Mouse (Mus musculus): Measurements from ENCODE around the gene Frmd4b. TPM values are rescaled to one million over a fixed set of nuclear protein-coding genes. Genes with fewer than 3 reads are reported as not detected.
A peak's percentile ranks its signal among the peaks of the same experiment; 100 is the strongest.

Frmd4b gene
- total and polyA plus RNA-seq, 2 experiments: 11.9 to 38.0 TPM

GRCm38 (mm10) chr6:97579704-97580103, 37.6 kb downstream of the Frmd4b start:
- TF ChIP-seq CTCF (IDR thresholded peaks at IDR 0.05; ENCODE audit: low read depth, low read length) (no peak), POLR2A (IDR thresholded peaks at IDR 0.05; ENCODE audit: extremely low read depth, insufficient read depth, low read length) (no peak)
- H3K4me1 ChIP-seq (ENCODE audit: control insufficient read depth, insufficient read depth, low read length): no peaks in the 10 kb centered on the region
- 54% methylated on average over 4 of the region's 4 CpGs for WGBS
- H3K4me3 ChIP-seq (ENCODE audit: insufficient read depth, low read depth, low read length): no peak overlapping the region
- no peaks in the 10 kb centered on the region for H3K36me3 ChIP-seq (ENCODE audit: control insufficient read depth, insufficient read depth, low read length)
- DNase-seq (ENCODE audit: extremely low read depth, low read depth, low spot score): peak; percentile 18
- H3K27me3 ChIP-seq (ENCODE audit: control insufficient read depth, insufficient read depth, low read length): no peaks in the 10 kb centered on the region
- no peak overlapping the region for H3K27ac ChIP-seq (replicated peaks; ENCODE audit: insufficient read depth, low read depth, low read length)
- no peak overlapping the region for H3K9ac ChIP-seq (ENCODE audit: low read depth, low read length)
- no peaks in the 10 kb centered on the region for H3K79me2 ChIP-seq (ENCODE audit: control insufficient read depth, insufficient read depth, low read length)

DNA sequence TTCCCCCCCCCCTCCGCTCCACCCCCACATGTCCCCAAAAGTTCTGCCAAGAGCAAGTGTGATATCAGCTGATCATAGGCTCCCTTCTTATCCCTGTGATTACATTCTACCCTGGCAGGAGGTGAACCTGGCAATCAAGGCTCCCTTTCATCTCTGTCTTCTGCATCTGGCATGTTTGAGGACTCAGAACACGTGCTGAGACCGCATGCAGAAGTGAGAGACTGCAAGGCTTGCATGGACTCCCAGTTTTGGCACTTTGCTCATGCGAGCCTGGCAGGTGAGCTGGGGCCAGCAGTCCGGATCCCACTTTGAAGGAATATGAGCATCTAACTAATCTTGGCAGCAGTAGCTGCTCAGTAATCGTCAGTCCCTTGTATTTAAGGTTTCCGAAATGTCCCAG, 39.1 kb downstream of the Frmd4b start:
- 96% methylated on average over 7 of the region's 7 CpGs for WGBS
- H3K9ac ChIP-seq (ENCODE audit: low read depth, low read length): no peak overlapping the region
- TF ChIP-seq POLR2A (IDR thresholded peaks at IDR 0.05; ENCODE audit: extremely low read depth, insufficient read depth, low read length) (no peak), CTCF (IDR thresholded peaks at IDR 0.05; ENCODE audit: low read depth, low read length) (no peak)

DNA sequence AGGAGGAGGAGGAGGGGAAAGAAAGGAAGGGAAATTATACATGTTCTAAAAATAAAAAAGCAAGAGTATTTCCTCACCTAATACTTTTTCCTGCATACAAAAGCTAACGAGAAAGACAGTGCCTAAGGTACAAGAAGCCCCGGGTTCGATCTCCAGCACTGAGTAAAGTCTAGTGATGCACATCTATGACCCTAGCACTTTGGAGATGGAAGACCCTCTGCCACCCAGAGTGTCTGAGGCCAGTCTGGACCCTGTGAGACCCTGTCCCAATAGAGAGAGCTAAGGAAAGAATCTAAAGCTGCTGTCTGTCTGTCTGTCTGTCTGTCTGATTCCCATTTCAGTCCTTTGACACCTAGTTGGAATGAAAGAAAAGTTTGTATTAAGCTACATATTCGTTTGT, 40.0 kb downstream of the Frmd4b start:
- no peak for TF ChIP-seq CTCF (IDR thresholded peaks at IDR 0.05; ENCODE audit: low read depth, low read length)
- no peak for TF ChIP-seq POLR2A (IDR thresholded peaks at IDR 0.05; ENCODE audit: extremely low read depth, insufficient read depth, low read length)
- H3K4me3 ChIP-seq (ENCODE audit: insufficient read depth, low read depth, low read length): no peak overlapping the region
- H3K36me3 ChIP-seq (ENCODE audit: control insufficient read depth, insufficient read depth, low read length): no peaks in the 10 kb centered on the region
- 80% methylated on average over 4 of the region's 4 CpGs for WGBS
- H3K27ac ChIP-seq (replicated peaks; ENCODE audit: insufficient read depth, low read depth, low read length): no peak overlapping the region
- H3K79me2 ChIP-seq (ENCODE audit: control insufficient read depth, insufficient read depth, low read length): no peaks in the 10 kb centered on the region
- H3K4me1 ChIP-seq (ENCODE audit: control insufficient read depth, insufficient read depth, low read length): no peaks in the 10 kb centered on the region
- no peak for DNase-seq (ENCODE audit: extremely low read depth, low read depth, low spot score)
- no peaks in the 10 kb centered on the region for H3K27me3 ChIP-seq (ENCODE audit: control insufficient read depth, insufficient read depth, low read length)
- H3K9ac ChIP-seq (ENCODE audit: low read depth, low read length): no peak overlapping the region

More for the DNA sequence above, 39.1 kb downstream of the Frmd4b start:
- no peak for DNase-seq (ENCODE audit: extremely low read depth, low read depth, low spot score)
- Histone ChIP-seq H3K27me3 (ENCODE audit: control insufficient read depth, insufficient read depth, low read length) (no peaks in the 10 kb centered on the region), H3K27ac (replicated peaks; ENCODE audit: insufficient read depth, low read depth, low read length) (no peak overlapping the region), H3K4me1 (ENCODE audit: control insufficient read depth, insufficient read depth, low read length) (no peaks in the 10 kb centered on the region), H3K36me3 (ENCODE audit: control insufficient read depth, insufficient read depth, low read length) (no peaks in the 10 kb centered on the region), H3K4me3 (ENCODE audit: insufficient read depth, low read depth, low read length) (no peak overlapping the region), H3K79me2 (ENCODE audit: control insufficient read depth, insufficient read depth, low read length) (no peaks in the 10 kb centered on the region)

DNA sequence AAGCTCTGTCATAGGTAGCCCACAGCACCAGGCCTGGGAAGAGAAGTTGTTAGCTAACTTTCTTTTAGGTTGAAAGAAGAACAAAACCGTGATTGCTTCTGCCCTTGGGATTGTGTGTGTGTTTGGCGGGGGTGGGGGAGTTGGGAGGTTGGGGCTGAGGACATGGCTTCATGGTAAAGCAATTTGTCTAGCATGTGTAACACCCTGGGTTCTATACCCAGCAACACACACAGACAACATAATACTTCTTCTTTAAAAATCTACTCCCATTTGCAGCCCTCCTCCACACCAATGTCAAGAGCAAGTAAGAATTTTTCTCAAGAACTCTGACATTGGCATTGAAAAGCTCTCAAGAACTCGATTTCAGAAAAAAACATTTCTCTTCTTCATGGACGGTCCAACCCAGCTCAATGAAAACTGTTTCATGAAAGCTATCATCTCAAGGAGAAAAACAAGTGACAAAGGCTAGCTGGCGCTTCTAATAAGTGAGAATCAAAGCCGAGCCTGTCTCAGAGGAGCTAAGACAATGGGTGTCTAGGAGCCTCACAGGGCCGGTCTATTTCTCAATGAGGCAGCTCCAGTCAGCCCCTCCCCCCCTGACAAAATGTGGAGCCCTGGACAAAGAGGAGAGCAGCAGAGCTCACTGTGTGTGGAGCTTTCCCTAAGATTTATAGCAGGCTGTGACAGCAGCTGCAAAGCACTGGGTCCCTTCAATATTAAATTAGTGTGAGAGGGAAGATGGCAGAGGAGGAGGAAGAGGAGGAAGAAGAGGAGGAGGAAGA, 40.6 kb downstream of the Frmd4b start:
- Histone ChIP-seq H3K79me2 (ENCODE audit: control insufficient read depth, insufficient read depth, low read length) (no peaks in the 10 kb centered on the region), H3K36me3 (ENCODE audit: control insufficient read depth, insufficient read depth, low read length) (no peaks in the 10 kb centered on the region), H3K27ac (replicated peaks; ENCODE audit: insufficient read depth, low read depth, low read length) (no peak overlapping the region), H3K27me3 (ENCODE audit: control insufficient read depth, insufficient read depth, low read length) (no peaks in the 10 kb centered on the region), H3K4me3 (ENCODE audit: insufficient read depth, low read depth, low read length) (no peak overlapping the region), H3K9ac (ENCODE audit: low read depth, low read length) (no peak overlapping the region), H3K4me1 (ENCODE audit: control insufficient read depth, insufficient read depth, low read length) (no peaks in the 10 kb centered on the region)
- TF ChIP-seq POLR2A (IDR thresholded peaks at IDR 0.05; ENCODE audit: extremely low read depth, insufficient read depth, low read length) (no peak), CTCF (IDR thresholded peaks at IDR 0.05; ENCODE audit: low read depth, low read length) (no peak)
- DNase-seq (ENCODE audit: extremely low read depth, low read depth, low spot score): no peak
- WGBS: 65% methylated on average over 7 of the region's 7 CpGs

DNA sequence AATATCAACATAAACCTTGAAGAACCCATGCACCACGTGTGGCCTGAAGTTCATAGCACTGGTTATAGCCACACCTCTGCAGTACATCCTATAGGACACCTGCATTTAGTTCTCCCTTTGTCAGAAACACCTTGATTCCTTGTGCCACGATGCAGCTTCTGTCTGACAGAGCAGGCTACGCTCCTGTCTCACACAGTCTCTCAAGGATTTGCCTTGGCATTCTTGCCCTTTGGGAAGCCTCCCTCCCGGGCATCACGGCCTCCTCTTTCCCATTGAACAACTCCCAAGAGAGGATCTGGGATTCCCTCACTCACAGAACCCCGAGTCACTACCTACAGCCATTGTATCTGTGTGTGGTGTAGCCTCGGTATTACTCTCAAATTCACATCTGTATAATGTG, 41.2 kb downstream of the Frmd4b start:
- TF ChIP-seq POLR2A (IDR thresholded peaks at IDR 0.05; ENCODE audit: extremely low read depth, insufficient read depth, low read length) (no peak), CTCF (IDR thresholded peaks at IDR 0.05; ENCODE audit: low read depth, low read length) (no peak)
- WGBS: 91% methylated on average over 7 of the region's 7 CpGs
- no peak overlapping the region for H3K27ac ChIP-seq (replicated peaks; ENCODE audit: insufficient read depth, low read depth, low read length)
- no peaks in the 10 kb centered on the region for H3K27me3 ChIP-seq (ENCODE audit: control insufficient read depth, insufficient read depth, low read length)
- H3K9ac ChIP-seq (ENCODE audit: low read depth, low read length): no peak overlapping the region
- no peaks in the 10 kb centered on the region for H3K4me1 ChIP-seq (ENCODE audit: control insufficient read depth, insufficient read depth, low read length)
- no peaks in the 10 kb centered on the region for H3K79me2 ChIP-seq (ENCODE audit: control insufficient read depth, insufficient read depth, low read length)
- no peaks in the 10 kb centered on the region for H3K36me3 ChIP-seq (ENCODE audit: control insufficient read depth, insufficient read depth, low read length)
- no peak overlapping the region for H3K4me3 ChIP-seq (ENCODE audit: insufficient read depth, low read depth, low read length)
- no peak for DNase-seq (ENCODE audit: extremely low read depth, low read depth, low spot score)

DNA sequence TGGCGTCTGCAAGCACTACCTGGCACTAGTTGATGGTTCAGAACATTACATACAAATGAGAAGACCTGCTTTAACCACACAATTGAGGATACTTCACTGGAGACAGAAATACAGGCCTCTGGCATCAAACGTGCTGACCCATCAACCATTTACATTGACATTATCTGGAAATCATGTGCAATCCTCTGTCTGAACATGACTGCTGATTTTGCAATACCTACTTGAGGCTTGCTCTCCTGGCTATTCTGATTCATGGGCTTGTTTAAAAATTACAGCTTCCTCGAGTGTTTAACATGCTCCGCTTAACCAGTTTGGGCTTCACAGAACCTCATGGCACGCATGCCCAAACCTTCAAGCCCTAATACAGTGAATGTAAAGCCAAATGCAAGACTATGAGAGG, 42.4 kb downstream of the Frmd4b start:
- 75% methylated on average over 5 of the region's 5 CpGs for WGBS
- TF ChIP-seq CTCF (IDR thresholded peaks at IDR 0.05; ENCODE audit: low read depth, low read length) (no peak), POLR2A (IDR thresholded peaks at IDR 0.05; ENCODE audit: extremely low read depth, insufficient read depth, low read length) (no peak)
- Histone ChIP-seq H3K27me3 (ENCODE audit: control insufficient read depth, insufficient read depth, low read length) (no peaks in the 10 kb centered on the region), H3K27ac (replicated peaks; ENCODE audit: insufficient read depth, low read depth, low read length) (no peak overlapping the region), H3K79me2 (ENCODE audit: control insufficient read depth, insufficient read depth, low read length) (no peaks in the 10 kb centered on the region), H3K4me1 (ENCODE audit: control insufficient read depth, insufficient read depth, low read length) (no peaks in the 10 kb centered on the region), H3K36me3 (ENCODE audit: control insufficient read depth, insufficient read depth, low read length) (no peaks in the 10 kb centered on the region), H3K4me3 (ENCODE audit: insufficient read depth, low read depth, low read length) (no peak overlapping the region), H3K9ac (ENCODE audit: low read depth, low read length) (no peak overlapping the region)
- no peak for DNase-seq (ENCODE audit: extremely low read depth, low read depth, low spot score)

Measured in liver, adult 2 months (tissue).